Mouse (Mus musculus): Measurements from ENCODE around the gene Slc2a1.

DNA sequence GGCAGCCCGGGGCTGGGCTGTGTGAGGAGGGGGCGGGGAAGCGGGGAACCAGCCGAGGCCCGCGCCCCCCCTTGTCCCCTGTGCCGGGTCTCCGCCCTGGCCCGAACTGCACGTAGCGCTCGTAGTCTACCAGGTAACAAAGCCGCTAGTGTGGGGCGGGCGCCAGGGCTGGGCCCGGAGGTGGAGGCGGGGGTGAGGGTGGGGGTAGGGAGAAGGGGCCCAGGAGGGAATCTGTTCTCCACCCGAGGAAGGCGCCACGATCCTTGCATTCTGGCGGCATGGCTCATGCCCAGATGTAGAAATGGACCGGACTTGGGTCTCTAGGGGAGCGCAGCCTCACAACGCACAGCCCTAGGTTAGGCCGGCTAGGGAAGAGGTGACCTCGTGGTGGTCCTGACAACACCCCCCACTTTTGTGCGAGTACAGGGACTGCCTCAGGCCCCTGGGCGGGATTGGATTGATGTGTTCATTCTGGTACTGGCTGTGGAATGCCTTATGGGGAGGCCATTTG, 35.5 kb upstream of the Slc2a1 start:
- TF ChIP-seq CTCF (IDR thresholded peaks at IDR 0.05; ENCODE audit: borderline replicate concordance, insufficient read depth, low read depth, low read length) (no peak), POLR2A (IDR thresholded peaks at IDR 0.05; ENCODE audit: borderline replicate concordance, insufficient read depth, low read length) (no peak)
